Mouse (Mus musculus): ENCODE data around the gene Olfr263. TPM values are rescaled to one million over a fixed set of nuclear protein-coding genes. Genes with fewer than 3 reads are reported as not detected.
"Not testable (repeated sequence)": the region's sequence is repeated elsewhere in the genome, so short reads cannot be mapped to it uniquely, and the experiment has no call there.

Olfr263 gene
- not detected in 2 replicates for polyA plus RNA-seq (2016; fragmentation: Nextera tagmentation; extraction: Ambion mirVana)

DNA sequence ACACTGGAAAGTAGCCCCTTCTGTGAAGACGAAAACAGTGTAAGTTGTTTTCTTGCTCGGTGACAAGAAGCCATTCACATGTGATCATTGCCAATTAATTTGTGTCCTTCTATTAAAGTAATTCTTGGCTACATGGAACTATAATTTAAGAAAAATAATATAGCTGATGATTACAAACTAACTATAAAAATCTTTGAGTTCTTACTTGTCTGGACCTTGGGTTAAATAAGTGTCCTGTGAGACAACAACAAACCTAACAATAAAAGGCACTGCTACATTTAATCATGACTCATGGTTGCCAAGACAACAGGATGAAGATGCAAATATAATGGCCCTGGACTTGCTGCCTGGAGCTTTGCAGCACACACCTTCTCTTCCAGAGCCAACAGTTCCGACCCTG, at the start of gene Olfr263:
TSS of gene Olfr263 (plus strand) at position 301 of the 400 bp plus-strand sequence.
- WGBS, result 79% methylated on average over 3 of the region's 3 CpGs
- not testable (repeated sequence) for H3K27me3 ChIP-seq (ENCODE audit: insufficient read depth, poor library complexity, severe bottlenecking)

DNA sequence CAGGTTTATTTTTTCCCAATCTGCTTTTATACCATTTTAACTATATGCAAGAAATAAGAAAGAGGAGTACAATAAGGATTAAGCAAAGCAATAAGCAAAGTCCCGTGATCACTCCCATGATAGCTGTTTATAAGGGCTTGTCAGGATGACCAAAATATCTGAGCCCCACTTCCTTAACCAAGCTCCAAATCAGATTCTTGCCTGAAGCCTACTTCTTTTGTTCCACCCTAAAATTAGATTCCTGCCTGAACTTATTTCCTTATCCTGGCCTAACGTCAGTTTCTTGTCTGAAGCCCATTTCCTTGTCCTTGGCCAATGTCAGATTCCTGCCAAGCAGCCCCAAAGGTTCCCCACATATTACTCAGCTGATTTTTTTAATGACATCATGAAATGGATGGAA, 46.8 kb upstream of the Olfr263 start:
- H3K36me3 ChIP-seq, result no peaks in the 10 kb centered on the region
- 64% methylated on average over 2 of the region's 2 CpGs for WGBS

More for the DNA sequence above, at the start of gene Olfr263:
- not testable (repeated sequence) for H3K4me3 ChIP-seq; H3K36me3 ChIP-seq; H3K9me3 ChIP-seq; H3K4me1 ChIP-seq; H3K27ac ChIP-seq; DNase-seq (ENCODE audit: low spot score)

DNA sequence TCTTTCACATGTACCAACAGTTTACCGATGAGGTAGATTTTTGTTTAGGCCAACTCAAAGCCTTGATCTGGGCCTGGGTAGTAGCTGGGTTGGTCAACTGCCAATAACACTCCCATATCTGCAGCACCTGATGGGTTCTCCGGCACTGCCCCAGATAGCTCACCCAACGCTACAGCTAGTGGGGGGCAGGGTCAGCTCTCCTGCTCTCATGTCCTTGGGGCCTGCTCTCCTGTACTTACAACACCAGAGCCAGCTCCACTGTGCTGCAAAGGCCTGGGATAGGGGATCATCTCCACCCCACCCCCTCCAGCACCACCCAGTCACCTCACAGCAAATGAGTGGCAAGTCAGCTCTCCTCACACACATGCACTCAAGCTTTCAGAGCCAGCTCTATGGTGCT, 19.7 kb upstream of the Olfr263 start:
- DNase-seq (ENCODE audit: low spot score), result no peak
- no peak overlapping the region for H3K27ac ChIP-seq
- H3K36me3 ChIP-seq, result no peaks in the 10 kb centered on the region
- no peak overlapping the region for H3K4me3 ChIP-seq
- 81% methylated on average over 3 of the region's 3 CpGs for WGBS
- no peaks in the 10 kb centered on the region for H3K4me1 ChIP-seq
- no peaks in the 10 kb centered on the region for H3K27me3 ChIP-seq (ENCODE audit: insufficient read depth, poor library complexity, severe bottlenecking)
- no peaks in the 10 kb centered on the region for H3K9me3 ChIP-seq

More for the DNA sequence above, 46.8 kb upstream of the Olfr263 start:
- DNase-seq (ENCODE audit: low spot score), result no peak
- H3K4me3 ChIP-seq, result no peak overlapping the region
- H3K27ac ChIP-seq, result no peak overlapping the region
- H3K27me3 ChIP-seq (ENCODE audit: insufficient read depth, poor library complexity, severe bottlenecking), result no peaks in the 10 kb centered on the region
- H3K4me1 ChIP-seq, result no peaks in the 10 kb centered on the region
- no peaks in the 10 kb centered on the region for H3K9me3 ChIP-seq

DNA sequence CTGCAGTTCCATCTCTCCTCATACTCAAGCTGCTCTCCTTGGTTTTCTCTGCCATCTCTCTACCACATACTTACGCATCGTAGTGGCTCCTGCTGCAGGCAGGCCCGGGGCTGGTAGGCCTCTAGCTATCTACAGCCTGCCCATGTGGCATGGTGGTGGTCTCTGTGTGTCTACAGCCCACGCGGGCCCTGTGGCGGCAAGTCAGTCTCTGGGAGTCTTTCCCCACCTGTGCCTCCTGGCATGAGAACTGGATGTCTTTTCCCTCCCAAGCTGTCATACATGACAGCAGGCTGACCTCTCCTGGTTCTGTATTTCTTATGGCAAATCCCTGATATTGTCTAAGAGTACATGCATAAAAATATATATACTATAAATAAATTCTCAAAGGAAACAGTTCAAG, 19.0 kb upstream of the Olfr263 start:
- Histone ChIP-seq H3K27me3 (ENCODE audit: insufficient read depth, poor library complexity, severe bottlenecking) (no peaks in the 10 kb centered on the region), H3K9me3 (no peaks in the 10 kb centered on the region), H3K36me3 (no peaks in the 10 kb centered on the region), H3K4me1 (no peaks in the 10 kb centered on the region), H3K4me3 (no peak overlapping the region), H3K27ac (no peak overlapping the region)
- 91% methylated on average over 6 of the region's 6 CpGs for WGBS
- no peak for DNase-seq (ENCODE audit: low spot score)

DNA sequence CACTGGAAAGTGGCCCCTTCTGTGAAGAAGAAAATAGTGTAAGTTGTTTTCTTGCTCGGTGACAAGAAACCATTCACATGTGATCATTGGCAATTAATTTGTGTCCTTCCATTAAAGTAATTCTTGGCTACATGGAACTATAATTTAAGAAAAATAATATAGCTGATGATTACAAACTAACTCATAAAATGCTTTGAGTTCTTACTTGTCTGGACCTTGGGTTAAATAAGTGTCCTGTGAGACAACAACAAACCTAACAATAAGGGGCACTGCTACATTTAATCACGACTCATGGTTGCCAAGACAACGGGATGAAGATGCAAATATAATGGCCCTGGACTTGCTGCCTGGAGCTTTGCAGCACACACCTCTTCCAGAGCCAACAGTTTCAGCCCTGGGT, 18.3 kb upstream of the Olfr263 start, which contains the start of gene Olfr1369-ps1:
TSS of gene Olfr1369-ps1 (plus strand) at position 301 of the 400 bp plus-strand sequence.
- WGBS, result 76% methylated on average over 3 of the region's 3 CpGs

DNA sequence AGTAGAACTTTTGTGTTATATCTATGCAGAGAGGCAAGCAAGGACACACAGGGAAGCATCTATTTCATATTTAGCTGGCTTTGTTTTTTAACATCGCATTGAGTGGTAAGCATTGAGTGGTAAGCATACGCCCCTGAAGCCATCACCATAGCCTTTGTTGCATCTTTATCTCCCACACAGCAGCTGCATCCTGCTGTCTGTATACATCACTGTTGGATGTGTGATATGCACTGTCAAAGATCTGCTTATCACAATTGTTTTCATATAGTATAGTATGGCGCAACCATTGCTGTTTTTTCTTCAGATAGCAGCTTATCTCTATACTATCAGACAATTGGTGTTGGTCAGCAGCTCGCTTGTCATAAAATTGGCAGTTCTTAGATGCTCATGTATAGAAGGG, 15.3 kb upstream of the Olfr263 start:
- DNase-seq (ENCODE audit: low spot score), result no peak
- H3K27me3 ChIP-seq (ENCODE audit: insufficient read depth, poor library complexity, severe bottlenecking), result no peaks in the 10 kb centered on the region
- H3K9me3 ChIP-seq, result no peaks in the 10 kb centered on the region
- no peak overlapping the region for H3K4me3 ChIP-seq
- WGBS, result 62% methylated on average over 4 of the region's 4 CpGs
- H3K4me1 ChIP-seq, result no peaks in the 10 kb centered on the region
- H3K36me3 ChIP-seq, result no peaks in the 10 kb centered on the region
- no peak overlapping the region for H3K27ac ChIP-seq

More for the DNA sequence above, 18.3 kb upstream of the Olfr263 start, which contains the start of gene Olfr1369-ps1:
- H3K4me1 ChIP-seq; H3K27me3 ChIP-seq (ENCODE audit: insufficient read depth, poor library complexity, severe bottlenecking); H3K36me3 ChIP-seq; H3K4me3 ChIP-seq; DNase-seq (ENCODE audit: low spot score); H3K27ac ChIP-seq; H3K9me3 ChIP-seq: not testable (repeated sequence)

DNA sequence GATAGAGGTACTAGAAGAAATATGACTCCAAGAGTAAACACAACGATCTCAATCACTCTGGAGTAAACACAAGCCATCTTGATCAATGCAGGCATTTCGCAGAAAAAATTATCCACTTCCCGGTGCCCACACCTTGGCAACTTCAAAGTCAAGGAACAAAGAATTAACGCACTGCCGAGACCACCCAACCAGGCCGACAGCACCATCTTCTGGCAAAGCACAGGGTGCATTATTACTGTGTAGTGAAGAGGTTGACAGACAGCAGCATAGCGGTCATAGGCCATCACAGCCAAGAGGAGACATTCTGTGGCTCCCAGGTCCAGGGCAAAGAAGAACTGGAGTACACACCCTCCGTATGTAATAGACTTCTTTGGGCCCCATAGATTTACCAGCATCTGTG, 13.0 kb downstream of the Olfr263 start:
- Histone ChIP-seq H3K9me3 (no peaks in the 10 kb centered on the region), H3K4me1 (no peaks in the 10 kb centered on the region), H3K27me3 (ENCODE audit: insufficient read depth, poor library complexity, severe bottlenecking) (peaks cover 6% of the 10 kb centered on the region; the same call in 1 of the 2 replicates), H3K27ac (no peak overlapping the region), H3K36me3 (no peaks in the 10 kb centered on the region), H3K4me3 (no peak overlapping the region)
- WGBS, result 31% methylated on average over 8 of the region's 8 CpGs
- no peak for DNase-seq (ENCODE audit: low spot score)

DNA sequence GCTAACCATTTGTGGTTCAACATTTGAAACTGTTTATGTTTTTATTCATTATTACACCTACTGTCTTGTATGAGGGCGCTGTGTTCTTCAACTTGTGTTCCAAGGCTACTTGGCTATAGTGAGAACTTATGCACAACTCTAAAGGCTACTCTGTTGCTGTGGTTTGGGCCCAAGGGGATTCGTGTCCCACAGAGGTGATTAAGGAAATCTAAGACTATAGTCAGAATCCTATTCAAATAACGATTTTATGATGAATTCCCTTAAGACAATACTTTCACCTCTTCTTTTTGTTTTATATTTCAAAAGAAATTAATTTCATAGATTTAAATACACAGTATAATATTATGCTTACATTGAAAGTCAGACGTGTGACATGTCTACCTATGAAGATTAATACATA, 16.3 kb downstream of the Olfr263 start, which contains the start of gene Olfr1368:
TSS of gene Olfr1368 (minus strand) at position 101 of the 400 bp plus-strand sequence.
- H3K27me3 ChIP-seq (ENCODE audit: insufficient read depth, poor library complexity, severe bottlenecking), result peaks cover 6% of the 10 kb centered on the region; the same call in 1 of the 2 replicates
- no peak within 1 kb of the TSS for H3K27ac ChIP-seq
- no peak within 1 kb of the TSS for H3K4me3 ChIP-seq
- WGBS, result 63% methylated on average over 4 of the region's 4 CpGs
- H3K9me3 ChIP-seq, result no peaks in the 10 kb centered on the region
- no peaks in the 10 kb centered on the region for H3K4me1 ChIP-seq
- H3K36me3 ChIP-seq, result no peaks in the 10 kb centered on the region
- DNase-seq (ENCODE audit: low spot score), result no peak

DNA sequence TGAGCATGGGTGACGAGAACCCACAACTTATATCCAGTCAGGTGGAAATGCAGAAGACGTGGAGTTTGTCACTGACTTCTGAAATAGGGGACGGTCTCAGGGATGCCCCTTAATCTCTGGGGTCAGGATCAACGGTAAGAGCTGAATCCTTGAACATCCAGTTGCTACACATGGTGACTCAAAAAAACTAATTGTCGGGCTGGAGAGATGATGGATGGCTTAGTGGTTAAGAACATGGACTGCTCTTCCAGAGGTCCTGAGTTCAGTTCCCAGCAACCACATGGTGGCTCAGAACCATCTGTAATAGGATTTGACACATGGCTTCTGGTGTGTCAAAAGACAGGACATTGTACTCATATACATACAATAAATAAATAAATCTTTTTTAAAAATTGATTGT, 26.4 kb downstream of the Olfr263 start:
- Histone ChIP-seq H3K36me3 (no peaks in the 10 kb centered on the region), H3K27me3 (ENCODE audit: insufficient read depth, poor library complexity, severe bottlenecking) (no peaks in the 10 kb centered on the region), H3K4me3 (no peak overlapping the region), H3K4me1 (no peaks in the 10 kb centered on the region), H3K9me3 (no peaks in the 10 kb centered on the region), H3K27ac (no peak overlapping the region)
- WGBS, result 82% methylated on average over 5 of the region's 5 CpGs
- DNase-seq (ENCODE audit: low spot score), result no peak

DNA sequence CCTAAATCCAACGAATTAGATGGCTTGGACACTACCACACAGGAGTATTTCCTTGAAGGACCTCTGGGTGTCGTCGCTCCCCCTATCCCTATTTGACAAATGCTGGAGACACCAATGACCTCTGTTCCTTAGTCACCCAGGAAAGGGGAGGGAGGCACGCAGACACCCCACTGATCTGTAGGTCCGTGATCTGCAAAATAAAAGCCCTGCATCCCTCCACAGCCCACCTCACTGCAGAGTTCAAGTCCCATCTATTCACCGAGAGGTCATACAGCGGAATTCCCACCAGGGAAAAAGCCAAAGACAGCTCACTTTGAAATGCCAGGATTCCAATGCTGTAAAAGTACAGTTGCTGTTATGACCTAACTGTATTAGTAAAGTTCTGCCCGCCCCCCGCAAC, 28.6 kb downstream of the Olfr263 start:
- Histone ChIP-seq H3K9me3 (no peaks in the 10 kb centered on the region), H3K27me3 (ENCODE audit: insufficient read depth, poor library complexity, severe bottlenecking) (no peaks in the 10 kb centered on the region), H3K4me1 (no peaks in the 10 kb centered on the region), H3K36me3 (no peaks in the 10 kb centered on the region), H3K27ac (no peak overlapping the region), H3K4me3 (peak overlapping the region; percentile 72)
- WGBS, result 5% methylated on average over 9 of the region's 9 CpGs
- no peak for DNase-seq (ENCODE audit: low spot score)

DNA sequence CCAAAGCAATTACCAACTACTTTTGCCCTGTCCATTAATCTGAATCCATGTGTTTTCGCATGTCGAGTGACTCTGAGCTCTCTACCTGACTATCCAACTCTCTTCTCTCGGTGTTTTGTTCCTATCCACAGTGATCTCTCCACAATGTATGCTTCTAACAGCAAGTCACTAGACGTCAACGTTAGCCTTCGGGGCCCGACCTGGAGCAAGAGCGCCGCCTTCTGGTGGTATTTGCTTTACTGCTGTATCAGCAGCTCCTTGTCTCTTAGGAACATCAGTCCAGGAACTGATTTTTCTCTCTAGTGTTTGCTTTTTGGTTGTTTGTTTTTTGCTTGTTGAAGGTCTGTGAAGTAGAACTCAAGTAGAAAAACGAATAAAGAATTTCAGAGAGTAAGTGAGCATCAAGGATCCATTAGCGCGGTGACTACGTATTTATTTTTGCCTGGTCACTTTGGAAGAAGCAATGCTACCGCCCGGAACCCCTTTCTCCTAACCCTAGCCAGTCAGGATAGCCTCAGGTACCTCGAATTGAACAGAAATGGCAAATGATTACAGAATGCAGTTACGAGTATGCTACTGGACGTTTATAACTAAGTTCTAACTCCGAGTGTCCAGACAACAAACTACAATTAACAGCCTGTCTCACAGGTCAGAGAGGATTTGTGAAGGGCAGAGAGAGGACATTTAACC, 29.5 kb downstream of the Olfr263 start:
- peak; percentile 93 for DNase-seq (ENCODE audit: low spot score)
- Histone ChIP-seq H3K36me3 (no peaks in the 10 kb centered on the region), H3K9me3 (no peaks in the 10 kb centered on the region), H3K27me3 (ENCODE audit: insufficient read depth, poor library complexity, severe bottlenecking) (no peaks in the 10 kb centered on the region), H3K4me1 (no peaks in the 10 kb centered on the region), H3K4me3 (peak overlapping the region; percentile 72), H3K27ac (peak overlapping the region; percentile 57; the same call in 1 of the 2 replicates)
- WGBS, result under 1% methylated on average over 19 of the region's 19 CpGs

DNA sequence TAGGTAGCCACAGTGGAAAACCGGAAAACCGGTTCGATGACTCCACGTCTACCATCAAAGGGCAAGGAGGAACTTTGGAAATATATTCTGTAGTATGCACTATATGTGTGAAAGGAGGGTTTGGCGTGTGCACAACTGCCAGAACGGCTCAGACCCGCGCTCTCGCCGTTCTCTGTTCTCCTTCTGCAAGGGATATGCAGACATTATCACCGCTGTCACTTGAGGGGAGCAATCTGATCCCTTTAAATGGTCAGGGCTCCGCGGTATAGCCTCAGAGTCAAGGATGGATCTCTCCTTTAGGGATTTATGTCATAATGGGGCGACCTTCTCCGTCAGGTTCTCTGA, 30.0 kb downstream of the Olfr263 start:
- no peak for DNase-seq (ENCODE audit: low spot score)
- Histone ChIP-seq H3K9me3 (no peaks in the 10 kb centered on the region), H3K27me3 (ENCODE audit: insufficient read depth, poor library complexity, severe bottlenecking) (no peaks in the 10 kb centered on the region), H3K4me3 (peak overlapping the region; percentile 72), H3K27ac (peak overlapping the region; percentile 57), H3K36me3 (no peaks in the 10 kb centered on the region), H3K4me1 (no peaks in the 10 kb centered on the region)
- WGBS, result 0% methylated on average over 15 of the region's 15 CpGs

DNA sequence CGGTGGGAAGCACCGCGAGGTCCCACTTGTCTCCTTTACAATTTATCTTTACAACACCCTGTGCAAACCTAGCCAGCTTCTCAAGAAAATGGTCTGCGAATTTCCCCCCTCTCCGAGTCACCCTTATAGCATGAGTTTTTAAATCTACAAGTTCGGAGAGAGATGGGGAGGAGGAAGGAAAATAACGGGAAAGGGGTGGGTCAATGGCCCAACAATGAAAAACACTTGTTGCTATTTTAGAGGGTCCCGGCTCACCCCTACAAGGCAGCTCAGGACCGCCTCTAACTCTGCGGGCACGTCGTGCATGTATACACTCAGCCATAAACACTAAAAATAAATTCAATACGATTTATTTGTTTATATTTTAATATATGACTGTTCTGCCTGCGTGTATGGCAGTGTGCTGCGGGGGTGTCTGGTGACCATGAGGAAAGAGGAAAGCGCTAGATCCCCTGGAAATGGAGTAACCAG, 30.6 kb downstream of the Olfr263 start:
- H3K36me3 ChIP-seq, result no peaks in the 10 kb centered on the region
- no peaks in the 10 kb centered on the region for H3K4me1 ChIP-seq
- peak overlapping the region; percentile 75 for H3K27ac ChIP-seq
- DNase-seq (ENCODE audit: low spot score), result no peak
- no peaks in the 10 kb centered on the region for H3K27me3 ChIP-seq (ENCODE audit: insufficient read depth, poor library complexity, severe bottlenecking)
- under 1% methylated on average over 16 of the region's 16 CpGs for WGBS
- no peaks in the 10 kb centered on the region for H3K9me3 ChIP-seq
- H3K4me3 ChIP-seq, result peak overlapping the region; percentile 72

Data from heart, embryonic 10.5 days (tissue).